Mouse (Mus musculus) heart, postnatal 36 days (tissue): ENCODE data around the gene Ttll5. TPM values are rescaled to one million over a fixed set of nuclear protein-coding genes. Genes with fewer than 3 reads are reported as not detected.

Source experiments
- DNase-seq, 2 experiments: peaks; one replicate each; pipeline ENCODE4 v3.0.0; 2021 to 2022
- intact Hi-C: fragments of 180-260 bp; cut with DNase I; formaldehyde crosslinking; loops from one replicate; pipeline ENCODE4 v1.15.1; 2025
- total RNA-seq, 2 experiments: library from RNA; stranded (reverse); gene quantifications; 2 replicates each; pipeline ENCODE4 v1.2.3; 2021

Ttll5 gene
- total RNA-seq, 2 experiments from 2014 or later, result 14.6 to 14.8 TPM

DNA sequence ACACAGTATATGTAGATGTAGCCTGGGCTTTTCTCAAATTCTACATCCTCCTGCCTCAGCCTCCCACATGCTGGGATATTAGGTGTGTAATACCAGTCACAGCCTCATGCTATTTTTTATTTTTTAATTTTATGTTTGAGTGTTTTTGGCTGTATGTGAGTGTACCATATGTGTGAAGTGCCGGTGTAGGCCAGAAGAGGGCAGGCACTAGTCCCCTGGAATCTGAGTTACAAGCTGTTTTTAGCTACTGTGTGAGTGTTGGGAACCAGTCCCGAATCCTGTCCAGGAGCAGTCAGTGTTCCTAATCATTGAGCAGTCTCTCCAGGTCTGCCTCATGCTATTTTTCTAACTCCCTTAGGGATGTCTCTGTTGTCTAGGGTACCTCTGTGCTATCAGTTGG is 13.3 kb downstream of the Ttll5 start:
- DNase-seq, result no peak
- intact Hi-C loops, result no loop called here

DNA sequence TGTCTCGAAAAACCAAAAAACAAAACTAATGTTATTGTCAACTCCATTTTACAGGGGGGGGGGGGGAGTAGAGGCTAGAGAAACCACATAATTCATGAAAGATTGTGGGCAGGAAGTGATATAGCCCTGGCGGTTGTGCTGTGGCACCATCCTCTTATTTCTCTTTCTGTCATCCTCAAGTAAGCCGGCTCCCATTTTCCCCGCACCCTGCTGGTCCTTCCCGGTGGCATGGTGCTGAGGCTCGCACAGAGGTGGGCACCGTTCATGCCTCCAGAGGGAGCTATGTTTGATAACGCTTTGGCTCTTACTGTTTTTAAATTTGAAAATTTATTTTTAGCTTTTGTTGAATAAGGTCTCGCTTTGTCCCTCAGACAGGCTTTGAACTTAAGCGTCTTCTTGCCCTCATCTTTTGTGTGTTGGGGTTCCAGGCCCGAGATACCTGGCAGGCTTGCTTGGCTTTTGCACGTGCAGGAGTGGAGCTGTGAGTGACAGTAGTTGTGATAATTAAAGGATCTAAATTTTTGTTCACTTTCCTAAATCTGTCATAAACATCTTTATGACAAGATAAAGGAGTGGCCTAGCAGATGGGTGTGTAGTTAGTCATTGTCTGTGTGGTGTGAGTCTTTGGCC is 15.0 kb downstream of the Ttll5 start:
- intact Hi-C loops, result no loop called here

DNA sequence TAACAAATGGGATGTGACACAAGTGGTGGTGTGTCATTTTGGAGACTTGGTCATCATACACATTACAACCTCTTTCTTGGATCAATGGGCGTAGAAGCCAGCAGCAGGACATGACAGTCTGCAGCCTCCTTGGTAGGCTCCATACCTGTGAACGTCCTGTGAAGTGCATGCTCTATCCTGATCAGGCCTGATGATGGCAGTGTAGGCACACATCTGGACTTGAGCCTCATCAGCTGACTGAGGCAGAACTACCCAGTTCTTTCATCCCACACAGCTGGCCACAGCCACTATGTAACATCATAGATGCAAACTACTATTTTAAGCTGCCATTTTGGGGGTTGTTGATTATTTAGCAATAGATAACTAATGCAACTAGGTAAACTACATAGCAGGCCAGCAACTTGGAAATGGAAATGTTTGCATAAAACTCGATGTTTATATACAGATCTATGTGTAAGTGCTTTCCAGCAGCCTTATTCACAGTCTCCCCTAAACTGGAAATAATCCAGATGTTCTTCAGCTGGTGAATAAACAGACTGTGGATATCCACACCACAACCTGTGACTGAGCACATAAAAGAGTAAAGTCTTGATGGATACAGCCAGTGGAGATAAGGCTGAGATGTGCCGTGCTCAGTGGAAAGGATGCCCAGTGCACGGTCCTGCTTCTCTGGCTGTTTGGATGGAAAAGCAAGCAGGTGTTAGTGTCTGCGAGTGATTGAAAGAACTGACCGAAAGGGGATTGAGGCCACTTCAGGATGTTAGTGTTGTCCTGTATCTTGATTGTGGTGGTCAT is 23.9 kb downstream of the Ttll5 start:
- intact Hi-C loops, result loop anchor here (2.0 to 10.0 kb wide), 2 partner anchors 230 to 766 kb away; partner anchors contain the start of gene Tgfb3
- peak; percentile 37 to 40 for DNase-seq

More for the DNA sequence above, 15.0 kb downstream of the Ttll5 start:
- DNase-seq, result no peak

DNA sequence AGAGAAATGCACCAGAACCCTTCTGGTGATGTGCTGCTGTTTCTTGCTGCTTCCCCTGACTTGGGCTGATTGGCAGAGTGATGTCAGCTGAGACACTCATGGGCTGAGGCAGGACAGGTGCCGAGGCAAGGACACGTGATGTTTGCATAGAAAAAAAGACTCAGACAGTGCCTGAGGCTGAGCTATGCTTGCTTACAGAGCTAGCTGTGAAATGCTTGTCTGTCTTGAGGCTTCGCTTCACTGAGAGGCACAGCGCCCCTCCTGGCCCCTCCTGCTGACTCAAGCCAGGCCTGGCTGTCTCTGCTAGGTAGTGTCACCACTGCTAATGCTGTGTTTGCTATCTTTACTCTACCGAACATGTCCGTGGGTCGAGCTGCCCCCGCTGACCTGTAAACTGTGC is 26.2 kb downstream of the Ttll5 start:
- intact Hi-C loops, result no loop called here
- no peak for DNase-seq

DNA sequence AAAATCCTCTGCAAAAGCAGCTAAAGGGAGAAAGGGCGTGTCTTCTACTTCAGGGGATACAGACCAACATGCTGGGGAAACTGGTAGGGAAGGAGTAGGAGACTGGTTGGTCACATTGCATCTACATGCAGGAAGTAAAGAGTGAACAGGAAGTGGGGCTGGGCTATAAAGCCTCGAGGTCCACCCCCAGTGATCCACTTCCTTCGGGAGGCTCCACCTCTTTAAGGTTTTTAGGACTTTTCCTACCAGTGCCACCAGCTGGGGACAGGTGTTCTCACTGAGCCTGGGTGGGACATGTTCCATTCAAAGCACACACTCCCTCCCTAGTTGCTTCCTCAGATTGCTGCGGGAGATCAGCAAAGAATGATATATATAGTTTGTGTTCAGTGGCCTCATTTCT is 29.4 kb downstream of the Ttll5 start:
- intact Hi-C loops, result no loop called here
- no peak for DNase-seq

DNA sequence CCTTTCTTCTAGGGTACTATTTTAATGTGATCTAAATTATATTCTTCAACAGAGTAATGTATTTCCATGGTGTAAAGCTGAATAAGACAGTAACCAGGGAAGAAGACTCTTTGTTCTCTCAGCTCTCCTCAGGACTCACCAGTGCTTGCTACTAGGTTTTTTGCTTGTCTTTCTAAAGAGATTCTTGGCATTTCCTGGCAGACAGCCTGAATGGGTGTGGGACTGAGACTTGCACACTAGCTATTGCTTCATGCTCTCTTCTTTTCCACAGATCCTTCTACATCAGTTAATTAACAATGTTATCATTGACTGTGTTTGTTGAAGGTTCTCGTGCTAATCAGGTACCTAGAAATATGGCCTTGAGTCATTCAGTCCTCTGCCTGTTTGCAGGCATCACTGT is 29.8 kb downstream of the Ttll5 start:
- intact Hi-C loops, result no loop called here

DNA sequence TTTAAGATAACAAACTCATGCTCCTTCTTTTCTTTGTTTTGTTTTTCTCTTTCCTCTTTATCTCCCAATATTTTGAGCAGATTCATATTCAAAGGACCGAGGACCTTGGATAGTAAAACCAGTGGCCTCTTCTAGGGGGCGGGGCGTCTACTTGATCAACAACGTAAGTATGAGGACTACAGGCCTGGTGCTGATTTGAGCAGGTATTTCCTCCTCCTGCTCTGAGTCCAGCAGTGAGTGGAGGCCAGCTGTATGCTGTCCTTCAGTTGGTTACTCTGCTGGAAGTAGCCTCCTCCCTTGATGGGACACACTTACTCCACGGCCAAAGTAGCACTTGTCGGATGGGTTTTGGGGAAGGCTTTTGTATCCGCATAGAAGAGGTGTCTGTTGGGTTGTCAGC is 32.8 kb downstream of the Ttll5 start:
- no peak for DNase-seq
- intact Hi-C loops, result no loop called here

More for the DNA sequence above, 29.8 kb downstream of the Ttll5 start:
- DNase-seq, result no peak

DNA sequence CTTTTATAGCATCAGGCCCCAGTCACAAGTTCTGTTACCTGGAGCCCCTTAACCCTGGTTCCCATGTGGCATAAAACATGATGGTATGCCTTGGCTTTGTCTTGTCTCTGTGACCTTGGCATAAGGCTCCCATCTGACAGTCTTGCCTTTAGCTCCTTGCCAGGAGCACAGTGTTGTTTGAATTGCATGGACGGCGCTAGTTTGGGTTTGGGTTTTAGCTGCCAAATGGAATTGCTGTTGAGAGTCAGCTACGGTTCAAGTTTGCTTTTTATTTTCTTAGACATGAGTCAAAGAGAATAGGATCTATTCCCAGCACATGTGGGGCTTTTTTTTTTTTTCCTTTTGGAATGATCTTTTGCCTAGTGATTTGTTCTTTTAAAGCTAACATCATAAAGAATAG is 34.7 kb downstream of the Ttll5 start:
- intact Hi-C loops, result no loop called here
- DNase-seq, result no peak

DNA sequence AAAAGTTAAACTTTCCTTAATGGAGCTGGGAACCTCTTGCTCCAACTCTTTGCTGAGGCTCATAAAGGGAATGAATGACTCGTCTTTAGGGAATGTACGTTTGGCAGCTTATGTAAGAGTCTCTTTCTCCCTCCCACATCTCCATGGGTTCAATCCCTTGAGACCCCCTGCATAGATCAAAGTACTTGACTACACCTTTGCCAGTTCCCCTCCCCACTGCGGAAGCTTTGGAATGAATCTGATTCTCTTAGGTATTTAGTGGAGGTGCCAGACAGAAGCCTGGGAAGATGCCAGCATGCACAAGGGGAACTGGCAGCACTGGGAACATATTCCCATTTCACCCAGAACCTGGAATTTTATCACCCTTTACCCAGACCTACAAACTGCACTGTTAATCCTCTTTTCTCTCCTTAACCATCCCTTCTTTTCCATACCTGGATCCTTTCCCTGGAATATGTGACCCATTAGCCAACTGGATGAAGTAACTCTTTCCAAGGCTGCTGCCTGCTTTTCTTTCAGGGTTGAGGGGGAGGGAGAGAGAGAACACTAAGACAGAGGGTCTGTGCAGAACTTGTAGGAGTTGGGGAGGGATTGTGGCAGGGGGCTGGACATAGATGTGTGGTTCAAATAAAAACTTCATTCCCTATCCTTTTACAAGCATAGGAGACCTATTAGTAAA is 35.2 kb downstream of the Ttll5 start:
- intact Hi-C loops, result no loop called here
- peak in 1 of 2 experiments; percentile 18 for DNase-seq

DNA sequence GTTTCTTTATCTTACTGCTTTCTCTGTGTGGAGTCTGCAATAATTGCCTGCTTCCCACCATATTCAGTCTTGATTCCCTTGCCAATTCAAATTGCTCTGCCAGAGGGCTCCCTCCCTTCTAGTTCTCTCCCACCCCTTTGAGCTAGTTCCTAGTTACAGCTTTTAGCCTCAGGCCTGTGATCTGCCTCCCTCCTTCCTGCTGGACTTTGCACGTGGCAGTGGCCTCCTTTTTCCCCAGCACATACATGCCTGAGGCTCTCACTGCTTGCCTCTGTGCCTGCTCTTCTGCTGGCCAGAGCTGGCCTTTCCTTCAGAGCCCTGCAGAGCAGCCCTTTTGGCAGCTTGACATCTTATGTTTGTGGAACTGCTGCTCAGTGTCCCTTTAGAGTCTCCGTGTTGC is 38.1 kb downstream of the Ttll5 start:
- no peak for DNase-seq

DNA sequence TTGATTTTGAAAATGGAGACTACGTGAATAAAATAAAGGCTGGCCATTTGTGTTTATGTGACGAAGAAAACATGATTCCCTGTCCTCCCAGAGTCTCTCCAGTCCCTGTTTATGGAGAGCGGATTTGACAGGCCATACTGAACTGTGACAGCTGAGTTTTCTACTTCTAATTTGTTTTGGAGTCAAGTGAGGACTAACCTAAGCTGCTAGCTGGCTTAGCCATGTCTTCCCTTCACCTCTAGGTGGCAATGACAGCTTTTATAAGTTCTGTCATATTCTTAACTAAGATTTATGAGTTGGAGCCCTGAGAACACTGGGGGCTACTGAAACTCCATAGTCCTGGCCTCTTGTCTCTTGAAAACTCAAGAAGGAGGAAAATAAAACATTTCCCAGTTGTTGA is 41.1 kb downstream of the Ttll5 start:
- intact Hi-C loops, result loop anchor here (1.0 to 5.0 kb wide), 2 partner anchors 157 to 214 kb away; partner anchors contain the start of gene Tgfb3
- DNase-seq, result no peak

More for the DNA sequence above, 38.1 kb downstream of the Ttll5 start:
- intact Hi-C loops, result no loop called here

DNA sequence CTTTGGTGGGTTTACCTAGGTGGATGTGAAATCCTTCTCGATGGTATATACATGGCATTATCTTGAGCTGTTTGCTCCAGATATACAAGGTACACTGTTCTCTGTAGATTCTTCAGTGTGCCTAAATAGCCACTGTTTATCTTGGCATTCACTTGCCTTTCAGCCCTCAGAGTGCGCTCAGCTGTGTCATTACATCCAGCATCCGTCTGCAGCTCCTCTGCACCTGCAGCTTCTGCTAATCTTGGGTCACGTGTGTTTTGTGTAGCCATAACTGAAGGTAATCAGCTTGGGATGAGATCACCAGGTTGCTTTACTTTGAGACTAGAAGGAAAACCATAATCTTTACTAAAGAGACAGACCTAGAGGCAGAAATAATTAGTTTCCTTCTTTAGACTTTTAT is 42.2 kb downstream of the Ttll5 start:
- DNase-seq, result no peak
- intact Hi-C loops, result loop anchor here (5.0 kb wide), 1 partner anchor 156 kb away; no protein-coding TSS in a partner anchor

DNA sequence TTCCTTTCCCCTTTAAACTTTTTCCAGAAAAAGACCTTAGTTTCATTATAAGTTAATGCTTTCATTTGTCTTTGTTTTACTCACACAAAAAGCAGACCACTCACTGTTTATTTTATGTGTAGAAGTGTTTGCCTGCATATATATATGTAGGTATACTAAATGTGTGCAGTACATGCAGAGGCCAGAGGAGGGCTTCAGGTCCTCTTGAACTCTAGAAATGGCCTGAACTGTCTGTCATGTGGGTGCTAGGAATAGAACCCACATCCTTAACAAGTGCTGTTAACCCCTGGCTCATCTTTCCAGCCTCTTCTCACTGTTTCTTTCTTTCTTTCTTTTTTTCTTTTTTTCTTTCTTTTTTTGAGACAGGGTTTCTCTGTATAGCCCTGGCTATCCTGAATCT is 42.7 kb downstream of the Ttll5 start:
- no peak for DNase-seq
- intact Hi-C loops, result loop anchor here (5.0 kb wide), 1 partner anchor 155 kb away; no protein-coding TSS in a partner anchor

DNA sequence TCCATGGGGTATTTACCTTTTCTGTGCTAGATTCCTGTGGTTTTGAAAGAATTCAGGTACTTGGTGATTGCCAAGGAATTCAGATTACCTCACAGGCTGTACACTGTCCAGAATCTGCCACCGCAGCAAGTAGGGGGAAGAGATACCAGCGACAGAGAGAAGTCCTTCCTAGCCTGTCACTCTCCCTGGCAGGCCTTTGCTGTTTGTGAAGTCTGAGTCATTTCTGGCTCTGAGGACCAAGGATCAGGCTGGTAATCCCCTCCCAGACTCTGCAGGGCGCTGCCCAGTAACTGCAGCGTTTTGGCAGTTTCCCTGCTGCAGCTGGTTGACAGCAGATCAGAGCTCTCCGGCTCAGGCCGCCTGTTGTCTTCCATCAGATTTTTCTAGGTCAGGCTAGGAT is 45.0 kb downstream of the Ttll5 start:
- intact Hi-C loops, result loop anchor here (5.0 kb wide), 1 partner anchor 153 kb away; no protein-coding TSS in a partner anchor

DNA sequence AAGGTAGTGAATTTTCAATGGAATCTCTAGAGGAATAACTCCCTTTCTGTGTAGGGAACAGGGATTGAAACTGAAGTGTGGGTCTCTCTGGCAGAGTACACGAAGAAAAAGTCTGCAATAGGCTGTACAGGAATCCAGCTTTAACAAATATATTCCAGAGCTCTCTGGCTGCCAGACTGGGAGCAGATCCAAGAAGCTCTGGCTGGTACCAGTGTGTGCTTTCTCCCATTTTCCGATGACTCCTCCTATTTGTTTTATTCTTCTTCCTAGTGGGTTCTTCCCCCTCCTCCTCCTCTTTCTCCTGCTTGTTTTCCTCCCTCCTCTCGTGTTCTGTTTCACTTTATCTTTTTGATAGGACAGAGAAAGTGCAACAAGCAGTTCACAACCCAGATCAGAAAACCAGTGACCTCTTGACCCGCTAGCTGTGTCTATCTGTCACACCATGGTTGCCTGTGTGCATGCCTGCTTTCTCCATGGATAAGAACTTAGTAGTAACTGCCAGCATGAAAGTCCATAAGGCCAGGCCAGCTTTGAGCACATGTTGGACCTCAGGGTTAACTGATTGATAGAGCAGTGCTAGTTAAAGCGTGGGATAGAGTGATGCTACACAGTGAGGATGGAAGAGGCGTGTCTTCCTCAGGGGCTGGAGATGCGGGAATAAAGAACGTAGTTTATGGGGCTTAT is 55.3 kb downstream of the Ttll5 start:
- intact Hi-C loops, result no loop called here
- peak; percentile 30 to 48 for DNase-seq

More for the DNA sequence above, 45.0 kb downstream of the Ttll5 start:
- peak; percentile 43 to 49 for DNase-seq

DNA sequence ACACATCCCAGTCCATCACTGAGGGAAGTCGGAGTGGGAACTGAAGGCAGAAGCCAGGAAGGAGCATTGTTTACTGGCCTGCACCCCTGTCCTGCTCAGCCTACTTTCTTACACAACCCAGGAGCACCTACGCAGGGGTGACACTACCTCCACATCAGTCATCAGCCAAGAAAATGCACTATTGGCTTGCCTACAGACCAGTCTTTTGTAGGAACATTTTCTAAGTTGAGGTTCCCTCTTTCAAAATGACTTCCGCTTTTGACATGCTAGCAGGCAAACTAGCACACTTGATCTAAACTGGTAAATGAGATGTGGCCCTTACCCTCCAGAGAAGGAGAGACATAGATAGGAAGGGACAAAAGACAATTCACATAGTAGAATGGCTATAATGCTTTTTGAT is 60.6 kb downstream of the Ttll5 start:
- intact Hi-C loops, result no loop called here
- DNase-seq, result no peak

DNA sequence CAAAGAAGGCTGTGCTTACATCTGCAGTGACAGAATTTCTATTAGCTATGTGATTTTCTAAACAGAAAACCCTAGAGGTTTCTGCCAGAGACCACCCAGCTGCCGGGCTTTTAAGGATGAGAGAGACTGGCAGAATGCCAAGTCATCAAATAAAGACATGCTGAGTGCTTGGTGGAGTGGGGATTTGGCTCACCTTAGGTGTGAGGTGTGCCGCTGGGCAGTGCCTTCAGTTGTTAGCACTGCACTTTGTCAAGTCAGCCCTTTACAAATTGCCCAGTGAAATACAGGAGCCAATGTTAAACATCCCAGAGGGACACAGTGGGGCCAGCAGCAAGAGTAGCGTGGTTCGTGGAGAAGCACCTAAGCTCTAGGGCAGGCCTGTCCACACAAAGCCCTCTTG is 65.6 kb downstream of the Ttll5 start:
- DNase-seq, result no peak
- intact Hi-C loops, result no loop called here

DNA sequence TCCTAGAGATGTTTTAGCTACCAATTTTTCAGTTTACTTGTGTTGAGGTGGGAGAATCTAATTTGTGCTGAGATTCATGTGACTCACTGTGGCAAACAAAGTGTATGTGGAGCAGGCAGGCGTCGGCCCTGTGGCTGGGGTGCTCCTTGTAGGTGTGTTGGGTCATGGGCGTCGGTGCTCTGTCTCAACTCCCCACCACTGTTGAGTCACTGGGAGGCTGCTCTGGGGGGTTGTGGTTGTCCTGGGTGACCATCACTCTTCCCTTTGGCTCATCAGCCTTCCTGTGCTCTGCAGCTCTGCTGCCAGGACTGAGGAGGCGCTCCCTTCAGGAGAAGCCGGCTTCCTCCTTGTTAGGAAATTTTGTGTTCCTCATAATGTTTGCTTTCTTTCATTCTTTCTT is 79.5 kb downstream of the Ttll5 start:
- DNase-seq, result no peak
- intact Hi-C loops, result no loop called here

DNA sequence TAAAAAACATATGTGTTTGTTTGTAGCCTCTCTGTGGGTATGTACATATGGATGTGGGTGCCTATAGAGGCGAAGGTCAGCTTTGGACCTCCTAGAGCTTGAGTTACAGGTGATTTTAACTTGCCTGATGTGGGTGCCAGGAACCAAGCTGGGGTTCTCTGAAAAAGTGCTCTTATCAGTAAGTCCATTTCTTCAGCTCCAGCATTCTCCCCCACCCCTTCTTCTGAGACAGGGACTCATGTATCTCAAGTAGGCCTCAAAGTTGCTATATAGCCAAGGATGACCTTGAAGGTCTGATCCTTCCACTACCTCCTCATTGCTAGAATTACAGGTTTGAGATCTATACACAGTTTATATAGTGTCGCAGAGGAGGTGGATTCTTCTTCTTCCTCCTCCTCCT is 81.2 kb downstream of the Ttll5 start:
- intact Hi-C loops, result no loop called here
- no peak for DNase-seq

DNA sequence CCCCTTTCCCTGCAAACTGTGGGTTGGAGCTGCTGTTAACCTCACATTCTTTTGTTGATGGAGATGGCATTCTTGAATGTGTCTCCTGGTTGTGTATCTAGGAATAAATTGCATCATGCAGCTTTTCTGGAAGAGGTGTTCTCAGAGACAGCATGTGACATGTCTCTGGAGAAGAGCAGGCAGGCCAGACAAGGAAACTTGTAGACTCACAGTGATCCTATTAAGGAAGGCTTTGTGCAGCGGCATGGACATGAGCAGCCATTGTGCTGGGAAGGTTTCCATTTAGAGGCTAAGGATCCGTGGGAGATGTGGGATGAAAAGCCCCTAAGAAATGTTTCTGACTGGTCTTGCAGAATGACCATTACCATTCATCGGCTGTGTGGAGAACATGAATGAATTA is 83.4 kb downstream of the Ttll5 start:
- DNase-seq, result no peak
- intact Hi-C loops, result no loop called here

DNA sequence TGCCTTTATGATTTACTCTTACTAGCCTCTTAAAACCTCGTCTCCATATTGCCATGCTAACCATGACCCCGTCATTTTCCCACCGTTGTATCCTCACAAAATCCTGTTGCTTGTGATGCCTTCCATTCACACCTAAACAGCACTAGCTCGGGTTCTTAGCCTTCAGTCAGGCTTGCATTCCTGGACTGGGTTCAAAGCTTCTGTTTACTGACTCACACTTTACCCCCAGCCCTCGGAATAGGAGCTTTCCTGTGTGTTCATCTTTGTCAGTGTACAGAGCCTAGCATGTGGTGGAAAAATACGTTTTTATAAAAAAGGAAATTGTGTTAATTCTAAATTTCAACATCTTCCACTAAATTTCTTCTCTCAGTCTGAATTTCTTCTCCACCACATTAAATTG is 86.4 kb downstream of the Ttll5 start:
- DNase-seq, result no peak
- intact Hi-C loops, result no loop called here
